Mouse (Mus musculus): ENCODE results near the gene Hmgb1.

DNA sequence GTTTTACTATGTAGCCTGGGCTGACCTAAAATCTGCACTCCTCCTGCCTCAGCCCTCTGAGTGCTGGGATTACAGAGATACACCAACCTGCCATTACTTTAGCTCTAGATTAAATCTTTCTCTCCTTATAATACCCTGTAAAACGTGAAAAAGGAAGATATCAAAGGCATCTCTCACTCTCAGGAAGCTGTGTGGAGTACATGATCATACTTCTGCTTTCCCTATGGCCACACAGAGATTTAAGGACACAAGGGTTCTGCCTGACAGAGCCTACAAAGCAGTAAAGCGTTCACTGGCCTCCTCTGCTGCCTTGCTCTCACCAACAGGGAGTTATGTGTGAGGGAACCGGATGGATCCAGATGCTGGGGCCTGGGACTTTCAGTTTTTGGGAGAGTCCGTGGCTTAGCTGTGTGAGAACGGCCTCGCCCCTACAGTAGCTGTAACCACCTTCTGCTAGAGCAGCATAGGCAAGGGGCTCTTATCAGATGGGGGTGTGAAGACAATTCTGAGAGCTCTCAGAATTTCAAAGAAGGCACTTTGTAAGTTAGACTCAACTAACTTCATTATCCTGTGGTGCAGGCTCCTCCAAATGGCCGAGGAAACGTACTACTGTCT, 36.8 kb downstream of the Hmgb1 start:
- TF ChIP-seq CTCF (IDR thresholded peaks at IDR 0.05; ENCODE audit: low read depth, low read length): no peak
- no peak for TF ChIP-seq TAL1 (conservative IDR thresholded peaks at IDR 0.05; ENCODE audit: low read depth, low read length)
- no peak for TF ChIP-seq POLR2AphosphoS5 (IDR thresholded peaks at IDR 0.05; ENCODE audit: insufficient replicate concordance, low read depth, low read length)
- TF ChIP-seq GATA1 (IDR thresholded peaks at IDR 0.05; ENCODE audit: borderline replicate concordance, low read length): no peak
